Mouse (Mus musculus) embryo, embryonic 11 days (tissue): ENCODE data around the gene Rimkla.

Source experiments
- DNase-seq: peaks from one replicate; pipeline ENCODE4 v3.0.0-alpha.2; 2015

Gene Rimkla

GRCm38 (mm10) chr4:119417270-119417669 lies 75.2 kb downstream of the Rimkla start:
- DNase-seq = no peak
